Mouse (Mus musculus) heart, postnatal 0 days (tissue): ENCODE measurements around the gene Abhd14a.

ENCODE experiments used
- CTCF ChIP-seq: IDR thresholded peaks from 2 replicates; pipeline ENCODE4 v1.5.1; 2016; ENCODE audit warnings: antibody characterized with exemption, control low read depth, low read depth
- EP300 ChIP-seq: IDR thresholded peaks from 2 replicates; pipeline ENCODE4 v1.6.1; 2016; ENCODE audit warnings: antibody characterized with exemption, low read depth

DNA sequence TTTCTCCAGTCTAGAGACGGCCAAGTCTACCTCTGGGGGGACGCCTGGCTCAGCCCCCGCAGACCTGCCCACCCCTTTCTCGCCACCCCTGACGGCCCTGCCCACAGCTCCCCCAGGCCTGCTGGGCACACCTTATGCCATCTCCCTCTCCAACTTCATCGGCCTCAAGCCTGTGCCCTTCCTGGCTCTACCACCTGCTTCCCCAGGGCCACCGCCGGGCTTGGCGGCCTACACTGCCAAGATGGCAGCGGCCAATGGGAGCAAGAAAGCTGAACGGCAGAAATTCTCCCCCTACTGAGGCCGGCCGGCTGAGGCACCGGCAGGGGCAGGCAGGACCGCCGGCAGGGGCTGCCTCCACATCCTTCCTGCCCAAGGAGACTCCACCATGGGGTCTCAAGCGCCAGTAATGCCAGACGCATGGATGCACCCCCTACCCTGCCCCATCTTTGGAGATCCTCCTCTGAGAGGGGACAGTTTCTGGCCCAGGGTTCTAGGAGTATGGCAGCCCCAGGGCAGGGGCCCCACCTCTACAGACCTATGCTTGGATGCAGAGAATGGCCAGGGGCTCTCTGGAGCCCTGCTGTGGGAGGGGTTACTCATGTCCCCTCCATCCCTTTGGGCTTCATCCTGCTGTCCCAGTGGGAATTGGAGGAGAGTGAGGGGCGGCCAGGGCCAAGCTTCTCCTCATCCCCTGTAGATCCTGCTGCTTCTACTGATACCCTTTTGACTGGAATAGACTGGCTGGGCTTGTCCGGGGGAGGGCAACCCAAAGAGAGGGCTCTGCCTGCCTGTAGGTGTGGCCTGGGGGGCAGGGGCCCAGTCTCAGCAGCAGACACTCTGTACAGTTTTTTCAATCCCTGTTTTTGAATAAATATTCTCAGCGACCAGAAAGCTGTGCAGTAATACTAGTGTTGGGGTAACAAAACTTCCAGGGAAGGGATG, 15.9 kb upstream of the Abhd14a start:
- TF ChIP-seq CTCF (no peak), EP300 (no peak)
